Mouse (Mus musculus): ENCODE results near the gene Lrrc74a. TPM values are rescaled to one million over a fixed set of nuclear protein-coding genes. Genes with fewer than 3 reads are reported as not detected.
A peak's percentile ranks its signal among the peaks of the same experiment; 100 is the strongest.

Lrrc74a gene
- polyA plus RNA-seq, 1 experiment from 2014 or later: not detected

- no peak overlapping the region for H3K4me3 ChIP-seq (ENCODE audit: low read depth, low read length)
- no peak overlapping the region for H3K9ac ChIP-seq (ENCODE audit: low read depth, low read length)
- H3K4me2 ChIP-seq: no peak overlapping the region
- no peak overlapping the region for H3K27ac ChIP-seq (ENCODE audit: low read depth, low read length)
- no peaks in the 10 kb centered on the region for H3K36me3 ChIP-seq (ENCODE audit: control insufficient read depth, insufficient read depth, low read length)
- no peaks in the 10 kb centered on the region for H3K9me3 ChIP-seq (replicated peaks; ENCODE audit: control insufficient read depth, low read length)
- WGBS (ENCODE audit: insufficient replicate concordance): 32% methylated on average over 5 of the region's 5 CpGs
- ATAC-seq (replicated peaks; ENCODE audit: insufficient number of reproducible peaks, low FRiP score, low TSS enrichment): no peak
- H3K27me3 ChIP-seq (ENCODE audit: control insufficient read depth, insufficient read depth, low read length): no peaks in the 10 kb centered on the region
- peaks cover 56% of the 10 kb centered on the region for H3K4me1 ChIP-seq (ENCODE audit: control insufficient read depth, insufficient read depth, low read length)
Measured at GRCm38 (mm10) chr12:86806923-86807794, 73.0 kb downstream of the Lrrc74a start.

DNA sequence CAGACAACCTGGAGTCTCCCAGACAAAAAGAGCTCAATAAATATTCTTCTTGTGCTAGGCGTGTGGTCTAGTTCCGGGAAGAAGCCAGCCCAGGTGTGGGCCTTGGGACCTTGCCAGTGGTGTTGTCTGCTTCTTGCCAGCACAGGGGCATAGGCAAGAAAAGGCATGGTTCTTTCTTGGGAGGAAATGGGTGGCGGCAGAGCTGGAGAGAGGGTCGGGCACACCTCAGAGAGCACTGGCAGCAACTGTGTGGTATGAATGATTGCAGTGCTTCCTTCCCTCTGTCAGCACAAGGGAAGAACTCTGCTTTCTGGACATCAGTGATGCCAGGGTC is 73.6 kb downstream of the Lrrc74a start:
- ATAC-seq (replicated peaks; ENCODE audit: insufficient number of reproducible peaks, low FRiP score, low TSS enrichment): no peak
- Histone ChIP-seq H3K4me2 (no peak overlapping the region), H3K27me3 (ENCODE audit: control insufficient read depth, insufficient read depth, low read length) (no peaks in the 10 kb centered on the region), H3K36me3 (ENCODE audit: control insufficient read depth, insufficient read depth, low read length) (no peaks in the 10 kb centered on the region), H3K9me3 (replicated peaks; ENCODE audit: control insufficient read depth, low read length) (no peaks in the 10 kb centered on the region), H3K4me1 (ENCODE audit: control insufficient read depth, insufficient read depth, low read length) (peaks cover 50% of the 10 kb centered on the region), H3K4me3 (ENCODE audit: low read depth, low read length) (no peak overlapping the region), H3K27ac (ENCODE audit: low read depth, low read length) (no peak overlapping the region), H3K9ac (ENCODE audit: low read depth, low read length) (no peak overlapping the region)
- WGBS (ENCODE audit: insufficient replicate concordance): 57% methylated on average over 4 of the region's 4 CpGs

DNA sequence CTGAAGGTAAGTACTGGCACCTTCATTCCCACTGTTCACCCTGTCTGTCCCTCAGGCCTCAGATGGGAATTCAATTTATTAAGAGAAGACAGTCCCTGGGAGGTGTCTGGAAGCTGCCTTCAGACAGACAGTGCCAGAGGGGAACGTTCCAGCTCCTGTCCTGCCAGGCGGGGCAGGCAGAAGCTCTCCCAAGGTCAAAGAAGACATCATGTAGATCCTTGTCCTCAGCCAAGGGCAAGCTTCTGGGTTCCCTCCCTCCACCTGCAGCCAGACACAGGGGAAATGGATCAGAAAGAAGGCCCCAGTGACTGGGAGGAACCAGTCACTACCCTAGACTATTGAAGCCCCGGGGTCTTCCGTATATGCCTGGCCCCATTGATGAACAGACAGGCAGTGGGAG is 74.7 kb downstream of the Lrrc74a start:
- Histone ChIP-seq H3K27me3 (ENCODE audit: control insufficient read depth, insufficient read depth, low read length) (no peaks in the 10 kb centered on the region), H3K4me1 (ENCODE audit: control insufficient read depth, insufficient read depth, low read length) (peaks cover 41% of the 10 kb centered on the region), H3K9ac (ENCODE audit: low read depth, low read length) (no peak overlapping the region), H3K9me3 (replicated peaks; ENCODE audit: control insufficient read depth, low read length) (no peaks in the 10 kb centered on the region), H3K4me3 (ENCODE audit: low read depth, low read length) (no peak overlapping the region), H3K36me3 (ENCODE audit: control insufficient read depth, insufficient read depth, low read length) (no peaks in the 10 kb centered on the region), H3K27ac (ENCODE audit: low read depth, low read length) (no peak overlapping the region), H3K4me2 (no peak overlapping the region)
- WGBS (ENCODE audit: insufficient replicate concordance): 69% methylated on average over 4 of the region's 4 CpGs
- no peak for ATAC-seq (replicated peaks; ENCODE audit: insufficient number of reproducible peaks, low FRiP score, low TSS enrichment)

GRCm38 (mm10) chr12:86810040-86810439 is 75.9 kb downstream of the Lrrc74a start:
- Histone ChIP-seq H3K27ac (ENCODE audit: low read depth, low read length) (0 out of 2 replicates have a peak overlapping the region, but pooled peaks have one; percentile 82), H3K9ac (ENCODE audit: low read depth, low read length) (no peak overlapping the region), H3K9me3 (replicated peaks; ENCODE audit: control insufficient read depth, low read length) (no peaks in the 10 kb centered on the region), H3K4me2 (no peak overlapping the region), H3K27me3 (ENCODE audit: control insufficient read depth, insufficient read depth, low read length) (no peaks in the 10 kb centered on the region), H3K4me3 (ENCODE audit: low read depth, low read length) (no peak overlapping the region), H3K4me1 (ENCODE audit: control insufficient read depth, insufficient read depth, low read length) (peaks cover 33% of the 10 kb centered on the region), H3K36me3 (ENCODE audit: control insufficient read depth, insufficient read depth, low read length) (no peaks in the 10 kb centered on the region)
- ATAC-seq (replicated peaks; ENCODE audit: insufficient number of reproducible peaks, low FRiP score, low TSS enrichment): no peak
- 91% methylated on average over 1 of the region's 1 CpGs for WGBS (ENCODE audit: insufficient replicate concordance)

DNA sequence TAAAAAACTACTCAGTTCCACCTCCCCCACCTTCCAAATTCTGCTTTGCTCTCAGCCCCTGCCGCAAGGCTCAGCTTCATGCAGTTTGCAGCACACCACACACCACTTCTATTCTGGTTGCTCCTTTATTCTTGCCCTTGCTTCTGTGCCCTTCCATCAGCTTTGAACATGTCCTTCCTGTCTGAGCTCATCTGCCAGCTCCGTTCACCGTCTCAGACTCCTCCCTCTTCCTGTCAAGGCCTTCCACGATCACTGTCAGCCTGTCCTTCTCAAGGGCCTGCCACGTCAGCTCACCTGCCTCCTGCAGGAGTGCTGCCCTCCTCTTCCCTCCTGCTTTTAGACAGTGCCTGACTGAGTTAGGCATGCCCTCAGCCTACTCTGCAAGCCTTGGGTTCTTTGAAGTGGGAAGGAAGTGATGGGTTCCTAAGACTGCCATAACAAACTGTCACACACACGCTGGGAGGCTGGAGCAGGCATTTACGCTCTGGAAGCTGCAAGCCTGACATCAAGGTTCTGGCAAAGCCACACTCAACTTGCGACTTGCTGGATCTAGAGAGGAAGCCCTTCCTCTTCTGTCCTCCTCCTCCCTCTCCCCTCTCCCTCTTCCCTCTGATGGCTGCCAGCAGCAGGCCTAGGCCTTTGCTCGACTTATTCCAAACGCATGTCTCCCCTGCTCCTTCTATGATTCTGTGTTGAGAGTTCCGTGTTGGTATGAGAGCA is 76.7 kb downstream of the Lrrc74a start:
- no peak overlapping the region; the same call in 1 of the 2 replicates for H3K4me2 ChIP-seq
- peaks cover 35% of the 10 kb centered on the region for H3K4me1 ChIP-seq (ENCODE audit: control insufficient read depth, insufficient read depth, low read length)

DNA sequence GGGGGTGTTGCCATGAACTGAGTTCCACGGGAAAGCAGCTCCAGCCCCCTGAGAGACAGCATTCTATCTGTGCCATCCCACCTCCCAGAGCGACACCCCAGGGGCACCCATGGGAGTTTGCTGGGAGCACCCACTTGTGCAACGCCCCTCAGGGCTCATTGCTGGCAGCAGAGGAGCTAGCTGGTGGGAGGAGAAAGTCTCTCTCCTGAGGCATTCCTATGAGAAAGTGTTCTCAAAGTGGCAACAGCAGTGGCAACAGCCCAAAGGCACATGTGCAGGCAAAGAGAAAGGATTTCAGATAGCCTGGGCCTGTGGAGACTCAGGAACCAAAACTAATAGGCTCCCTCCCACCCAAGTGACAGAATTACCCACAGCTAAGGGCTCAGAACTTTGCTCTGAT is 78.6 kb downstream of the Lrrc74a start:
- Histone ChIP-seq H3K4me3 (ENCODE audit: low read depth, low read length) (no peak overlapping the region), H3K4me1 (ENCODE audit: control insufficient read depth, insufficient read depth, low read length) (peaks cover 42% of the 10 kb centered on the region), H3K4me2 (no peak overlapping the region), H3K27me3 (ENCODE audit: control insufficient read depth, insufficient read depth, low read length) (no peaks in the 10 kb centered on the region), H3K27ac (ENCODE audit: low read depth, low read length) (no peak overlapping the region), H3K9me3 (replicated peaks; ENCODE audit: control insufficient read depth, low read length) (no peaks in the 10 kb centered on the region), H3K36me3 (ENCODE audit: control insufficient read depth, insufficient read depth, low read length) (no peaks in the 10 kb centered on the region), H3K9ac (ENCODE audit: low read depth, low read length) (no peak overlapping the region)
- 77% methylated on average over 3 of the region's 3 CpGs for WGBS (ENCODE audit: insufficient replicate concordance)
- ATAC-seq (replicated peaks; ENCODE audit: insufficient number of reproducible peaks, low FRiP score, low TSS enrichment): no peak

More for the DNA sequence above, 76.7 kb downstream of the Lrrc74a start:
- no peaks in the 10 kb centered on the region for H3K27me3 ChIP-seq (ENCODE audit: control insufficient read depth, insufficient read depth, low read length)
- H3K27ac ChIP-seq (ENCODE audit: low read depth, low read length): peak overlapping the region; percentile 82
- H3K36me3 ChIP-seq (ENCODE audit: control insufficient read depth, insufficient read depth, low read length): no peaks in the 10 kb centered on the region
- ATAC-seq (replicated peaks; ENCODE audit: insufficient number of reproducible peaks, low FRiP score, low TSS enrichment): no peak
- WGBS (ENCODE audit: insufficient replicate concordance): 32% methylated on average over 11 of the region's 11 CpGs
- H3K9me3 ChIP-seq (replicated peaks; ENCODE audit: control insufficient read depth, low read length): no peaks in the 10 kb centered on the region
- H3K4me3 ChIP-seq (ENCODE audit: low read depth, low read length): no peak overlapping the region
- H3K9ac ChIP-seq (ENCODE audit: low read depth, low read length): peak overlapping the region; percentile 44

Other genes starting within 250 kb of the Lrrc74a start
- gene Vash1, start 55.7 kb upstream of the Lrrc74a start, polyA plus RNA-seq (2014; fragmentation: Nextera tagmentation; extraction: Ambion mirVana): 7.7 and 8.2 TPM in 2 replicates
- gene Angel1, start 7.9 kb upstream of the Lrrc74a start, polyA plus RNA-seq (2014; fragmentation: Nextera tagmentation; extraction: Ambion mirVana): 7.9 and 10.6 TPM in 2 replicates
- gene Irf2bpl, start 150.4 kb downstream of the Lrrc74a start, polyA plus RNA-seq (2014; fragmentation: Nextera tagmentation; extraction: Ambion mirVana): 18.9 and 26.9 TPM in 2 replicates
- gene Cipc, start 212.7 kb downstream of the Lrrc74a start, polyA plus RNA-seq (2014; fragmentation: Nextera tagmentation; extraction: Ambion mirVana): 26.7 and 31.0 TPM in 2 replicates